Mouse (Mus musculus): ENCODE measurements at regions not wholly inside any gene's neighbourhood (a gene's known extent, or its start where the extent isn't known, plus 50 kb on each side); places are given as distances from the start of the nearest gene placed in this dataset.
A peak's percentile ranks its signal among the peaks of the same experiment; 100 is the strongest.

- no peak for DNase-seq
Measured at GRCm38 (mm10) chr3:155994044-155994443, 567.5 kb upstream of the Negr1 start.

GRCm38 (mm10) chr3:156017676-156018230 lies 543.8 kb upstream of the Negr1 start:
- no peak for DNase-seq

DNA sequence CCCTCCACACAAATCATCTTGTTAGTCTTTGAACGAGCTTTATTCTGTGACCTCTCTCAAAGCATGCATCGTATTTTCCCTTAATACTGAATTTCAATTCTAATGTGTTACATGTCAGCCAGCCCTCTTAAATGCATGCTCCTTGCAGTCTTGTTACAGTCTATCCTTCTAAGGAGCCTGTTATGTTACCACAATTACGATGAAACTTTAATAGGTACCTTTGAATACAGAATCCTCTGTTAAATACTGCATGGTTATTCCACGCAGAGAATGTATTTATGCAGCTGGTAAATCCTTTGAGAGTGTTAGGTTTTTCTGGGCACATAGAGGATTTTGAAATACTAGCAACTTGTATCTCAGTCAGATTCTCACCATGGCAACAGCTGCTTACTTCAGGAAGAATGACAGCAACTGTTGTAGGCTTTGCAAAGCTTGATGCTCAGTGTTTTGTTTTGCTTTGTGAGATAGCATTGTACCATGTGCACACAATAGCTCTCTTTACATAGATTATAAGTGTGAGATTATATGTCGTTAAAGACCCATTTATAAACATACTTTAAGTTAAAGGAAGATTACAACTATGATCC lies 532.9 kb upstream of the Negr1 start:
- DNase-seq, result no peak

GRCm38 (mm10) chr3:156070257-156070656 lies 491.3 kb upstream of the Negr1 start:
- DNase-seq, result no peak

DNA sequence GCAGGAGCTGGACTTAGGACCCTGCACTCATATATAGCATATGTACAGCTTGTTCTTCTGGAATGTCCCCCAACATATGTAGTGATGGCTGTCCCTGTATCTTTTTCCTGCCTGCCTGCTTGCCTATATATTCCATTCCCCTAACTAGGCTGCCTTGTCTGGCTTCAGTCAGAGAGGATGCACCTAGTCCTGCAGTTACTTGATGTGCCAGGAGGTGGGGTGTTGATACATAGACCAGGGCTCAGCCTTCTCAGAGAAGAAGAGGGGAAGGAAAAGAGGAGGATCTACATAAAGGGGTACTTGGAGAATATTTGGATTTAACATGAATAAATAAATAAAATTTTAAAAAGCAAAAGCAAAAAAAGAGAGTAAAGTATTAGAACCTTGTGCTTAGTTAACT lies 479.3 kb upstream of the Negr1 start:
- DNase-seq, result peak; percentile 13 to 19

DNA sequence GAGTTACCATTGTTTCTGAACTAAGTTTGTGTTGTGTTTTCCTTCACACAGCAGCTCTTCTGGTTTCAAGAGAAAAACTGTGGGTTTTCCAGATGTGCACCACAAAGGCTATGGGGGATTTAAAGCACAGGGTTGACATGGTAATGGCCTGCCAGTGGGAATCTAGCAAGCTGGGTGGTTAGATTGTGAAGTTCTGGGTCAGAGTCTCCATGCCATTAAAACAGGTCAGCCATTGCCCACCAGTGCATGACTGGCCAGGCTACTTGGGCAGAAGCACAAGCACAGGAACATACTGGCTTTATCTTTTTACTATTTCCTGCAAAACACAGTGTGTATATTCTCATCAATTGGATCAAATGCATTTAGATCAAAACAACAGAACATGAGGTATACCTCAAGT lies 467.9 kb upstream of the Negr1 start:
- no peak for DNase-seq

DNA sequence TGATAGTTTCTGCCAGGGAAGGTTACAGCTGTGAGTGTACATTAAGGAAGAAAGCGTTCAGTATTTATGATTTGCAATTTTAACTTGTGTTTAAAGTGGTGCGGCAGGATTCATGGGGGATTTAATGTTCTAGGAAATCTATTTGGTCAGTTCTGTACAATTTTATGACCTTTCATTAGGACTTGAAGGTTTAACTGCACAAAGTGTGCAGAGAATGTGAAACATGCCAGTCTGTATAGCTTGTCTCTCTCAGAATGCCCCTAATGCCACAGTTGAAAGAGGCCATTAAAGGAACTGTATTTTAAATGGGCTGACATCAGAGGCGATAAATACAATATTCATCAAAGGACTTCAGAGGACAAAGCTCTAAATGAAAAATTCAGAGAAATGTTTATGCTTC lies 466.6 kb upstream of the Negr1 start:
- no peak for DNase-seq

DNA sequence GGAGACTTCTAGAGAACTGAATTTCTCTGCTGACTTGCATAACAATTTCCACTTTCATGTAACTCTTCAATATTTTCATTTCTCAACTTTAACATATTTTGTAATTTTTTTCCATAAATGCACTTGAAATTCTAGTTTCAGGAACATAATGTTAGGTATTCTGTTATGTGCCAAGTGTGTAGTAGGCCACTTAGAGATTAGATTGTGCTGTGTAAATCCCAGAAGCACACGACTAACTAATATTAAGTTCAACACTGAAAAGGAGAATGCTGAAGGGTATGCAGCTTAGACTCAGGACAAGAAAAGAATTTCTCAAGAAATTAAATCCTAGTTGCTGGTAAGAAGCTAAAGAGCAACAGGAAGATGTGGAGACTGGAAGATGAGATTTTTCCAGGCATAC lies 455.8 kb upstream of the Negr1 start:
- no peak for DNase-seq

DNA sequence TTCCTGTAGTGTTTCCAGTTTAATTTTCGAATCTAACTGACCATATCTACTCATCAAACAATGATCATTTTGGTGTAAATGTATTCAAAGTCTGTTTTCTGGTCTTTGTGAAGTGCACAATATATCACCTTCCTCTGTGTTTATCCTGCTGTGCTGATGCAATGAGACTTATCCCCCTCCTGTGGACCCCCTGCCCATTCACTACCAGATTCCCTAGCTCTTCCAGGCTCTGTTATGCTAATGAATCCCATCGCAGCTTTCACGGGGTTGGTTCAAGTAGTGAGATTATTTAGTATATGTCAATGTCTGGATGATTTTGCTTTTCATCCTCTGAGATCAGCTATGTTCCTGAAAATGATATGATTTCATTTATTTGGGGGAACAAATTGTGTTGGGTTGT lies 441.3 kb upstream of the Negr1 start:
- DNase-seq, result no peak

GRCm38 (mm10) chr3:156131598-156131997 lies 430.0 kb upstream of the Negr1 start:
- DNase-seq, result no peak

GRCm38 (mm10) chr3:156141355-156141754 lies 420.2 kb upstream of the Negr1 start:
- DNase-seq, result no peak

DNA sequence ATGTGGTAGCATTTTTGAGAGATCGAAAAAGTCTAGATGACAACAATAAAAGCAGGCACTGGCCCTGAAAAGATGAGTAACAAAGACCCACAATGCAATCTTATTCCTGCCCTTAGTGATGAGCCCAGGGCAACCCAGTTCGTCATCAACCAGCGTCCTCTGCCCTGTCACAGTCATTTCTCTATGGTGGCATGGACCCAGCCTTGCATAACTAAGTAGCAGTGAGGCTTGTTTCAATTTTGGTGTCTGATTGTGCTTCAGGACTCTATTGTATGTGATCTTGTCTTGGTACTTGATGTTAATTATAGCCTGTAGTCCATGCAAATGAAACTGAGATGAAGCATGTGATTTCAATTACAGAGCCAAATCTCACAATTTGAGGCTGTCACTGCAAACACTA lies 412.3 kb upstream of the Negr1 start:
- DNase-seq, result no peak

DNA sequence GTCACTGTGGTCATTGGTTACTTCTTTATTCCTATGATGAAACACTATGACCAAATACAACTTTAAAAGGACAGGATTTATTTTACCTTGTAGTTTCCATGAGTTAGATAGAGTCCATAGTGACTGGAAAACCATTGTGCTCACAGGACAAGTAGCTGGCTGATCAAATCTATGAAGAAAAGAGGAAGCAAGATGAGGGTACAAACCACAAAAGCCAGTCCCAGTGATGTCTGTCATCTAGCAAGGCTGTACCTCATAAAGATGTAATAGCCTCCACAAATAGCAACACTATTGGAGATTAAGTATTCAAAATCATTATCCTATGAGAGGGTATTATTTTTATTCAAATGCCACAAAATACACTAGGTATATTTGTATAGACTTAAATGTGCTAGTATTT lies 391.5 kb upstream of the Negr1 start:
- no peak for DNase-seq

GRCm38 (mm10) chr3:156198688-156199087 lies 362.9 kb upstream of the Negr1 start:
- DNase-seq, result no peak

DNA sequence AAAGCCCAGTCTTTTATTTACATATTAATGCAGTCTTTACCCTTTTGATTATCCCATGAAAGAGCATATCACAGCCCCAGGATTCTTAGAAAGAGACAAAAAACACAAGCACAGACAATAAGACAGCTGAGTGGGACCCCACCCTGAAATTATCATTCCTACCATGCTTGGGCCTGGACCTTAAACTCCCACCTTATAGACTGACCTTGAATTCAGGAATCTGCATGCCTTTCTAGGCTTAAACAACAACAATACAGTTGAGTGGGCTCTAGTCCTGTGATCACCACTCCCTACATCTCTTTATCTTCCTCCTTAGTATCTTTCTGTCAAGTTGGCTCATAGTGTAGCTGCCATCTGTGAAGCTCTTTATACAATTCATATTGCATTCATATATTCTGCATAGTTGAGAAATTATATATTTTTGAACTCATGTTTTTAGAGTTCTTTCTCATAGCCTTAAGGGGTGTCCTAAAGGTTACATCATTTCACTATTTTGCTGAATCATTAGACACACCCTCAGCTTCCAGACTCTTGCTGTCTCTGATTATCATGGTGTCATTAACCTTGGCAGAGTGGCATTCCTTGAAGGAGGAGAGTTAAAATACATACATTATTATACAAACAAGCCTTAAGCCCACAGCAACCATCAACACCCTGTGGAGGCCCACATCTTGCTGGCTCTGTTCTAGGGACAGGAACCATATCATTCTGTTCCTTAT lies 361.7 kb upstream of the Negr1 start:
- no peak for DNase-seq

DNA sequence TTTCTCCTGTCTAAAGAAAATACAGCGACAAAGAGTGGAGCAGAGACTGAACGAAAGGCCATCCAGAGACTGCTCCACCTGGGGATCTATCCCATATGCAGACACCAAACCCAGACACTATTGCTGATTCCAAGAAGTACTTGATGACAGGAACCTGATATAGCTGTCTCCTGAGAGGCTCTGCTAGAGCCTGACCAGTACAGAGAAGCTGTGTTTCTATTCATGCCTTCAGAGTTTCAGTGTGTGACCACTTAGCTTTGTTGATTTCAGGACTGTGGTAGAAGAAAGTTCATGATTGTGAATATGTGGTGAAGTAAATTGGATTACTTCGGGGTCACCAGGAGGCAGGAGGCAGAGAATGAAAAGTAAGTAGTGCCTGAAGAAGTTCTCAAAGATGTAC lies 356.3 kb upstream of the Negr1 start:
- no peak for DNase-seq

GRCm38 (mm10) chr3:156208420-156208819 lies 353.2 kb upstream of the Negr1 start:
- no peak for DNase-seq

GRCm38 (mm10) chr3:156210827-156211226 lies 350.8 kb upstream of the Negr1 start:
- DNase-seq, result no peak

DNA sequence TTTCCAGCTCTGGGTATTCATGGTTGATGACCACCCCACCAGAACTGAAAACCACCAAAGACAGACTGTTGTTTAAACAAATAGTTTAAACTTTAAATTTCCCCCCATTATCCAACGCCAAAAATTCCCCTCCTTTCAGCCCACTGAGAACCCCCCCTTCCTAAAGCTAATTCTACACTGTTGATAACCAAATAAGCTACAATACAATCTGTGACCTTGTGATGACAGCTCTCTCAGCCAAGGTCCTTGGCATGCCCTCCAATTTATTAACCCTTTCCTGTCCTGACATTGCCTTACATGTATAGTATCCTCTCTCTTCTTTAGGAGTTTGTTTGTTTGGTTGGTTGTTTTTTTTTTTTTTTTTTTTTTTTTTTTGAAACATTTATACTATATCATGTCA lies 346.8 kb upstream of the Negr1 start:
- no peak for DNase-seq

DNA sequence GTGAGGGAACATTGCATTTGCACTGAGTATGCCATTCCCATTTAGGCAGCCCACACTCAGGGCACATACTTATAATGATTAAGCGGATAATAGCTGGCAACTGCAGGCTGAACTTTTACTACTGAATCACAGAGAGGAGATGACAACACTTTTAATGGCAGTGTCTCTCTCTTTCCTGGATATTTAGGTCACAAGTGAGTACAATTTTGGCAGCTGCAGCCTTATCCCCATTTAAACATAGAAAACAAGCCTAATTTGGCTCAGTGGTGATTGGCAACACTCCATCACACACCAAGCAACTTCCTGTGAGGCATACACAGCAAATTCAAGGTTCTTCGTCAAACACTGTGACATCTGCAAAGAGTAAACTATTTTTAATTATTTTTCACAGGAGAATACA lies 329.5 kb upstream of the Negr1 start:
- peak; percentile 6 to 14 for DNase-seq

DNA sequence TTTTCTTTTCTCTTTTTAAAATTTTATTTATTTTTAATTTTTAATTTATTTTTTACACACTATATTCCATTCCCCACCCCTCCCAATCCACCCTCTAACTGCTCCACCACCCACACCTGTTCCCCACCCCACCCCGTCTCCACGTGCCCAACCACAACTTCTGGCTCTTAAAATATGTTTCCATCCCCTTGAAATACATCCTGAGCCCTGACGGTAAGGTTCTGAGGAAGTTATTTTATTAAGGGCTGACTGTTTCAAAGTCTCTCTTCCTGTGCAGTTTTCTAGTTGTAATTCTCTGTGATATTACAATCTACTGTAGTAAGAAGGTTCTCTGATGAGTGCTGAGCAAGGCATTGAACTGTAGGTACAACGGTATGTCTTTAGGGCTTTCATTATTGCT lies 325.6 kb upstream of the Negr1 start:
- no peak for DNase-seq

GRCm38 (mm10) chr3:156252256-156252861 lies 309.2 kb upstream of the Negr1 start:
- DNase-seq, result no peak

GRCm38 (mm10) chr3:156253172-156253934 lies 308.2 kb upstream of the Negr1 start:
- peak in 1 of 2 experiments; percentile 1 for DNase-seq

All from cerebellum, postnatal 14 days (tissue).